Mouse (Mus musculus) kidney, embryonic 14.5 days (tissue): ENCODE measurements around the gene Aunip. TPM values are rescaled to one million over a fixed set of nuclear protein-coding genes. Genes with fewer than 3 reads are reported as not detected.

ENCODE experiments used
- ATAC-seq: fragments of 200-750 bp; cut with Nextera tagmentation; 2 replicates; pipeline ENCODE4 v1.8.0; 2017; ENCODE audit warnings: moderate number of reproducible peaks, mild to moderate bottlenecking, moderate TSS enrichment, moderate library complexity; ENCODE audit not compliant: low FRiP score, low TSS enrichment
- H3K27ac ChIP-seq: fragments of 300-500 bp; sonication (generic); 2 replicates; pipeline ENCODE4 v1.5.1; 2014; ENCODE audit warnings: low read depth, mild to moderate bottlenecking, low read length, moderate library complexity, mixed read lengths
- H3K27me3 ChIP-seq: fragments of 300-500 bp; sonication (generic); 2 replicates; pipeline ENCODE4 v1.6.1; 2014; ENCODE audit warnings: mild to moderate bottlenecking, low read length; ENCODE audit not compliant: control insufficient read depth, insufficient read depth
- H3K36me3 ChIP-seq: fragments of 300-500 bp; sonication (generic); 2 replicates; pipeline ENCODE4 v1.6.1; 2014; ENCODE audit warnings: low read length, mixed read lengths; ENCODE audit not compliant: control insufficient read depth, insufficient read depth
- H3K4me1 ChIP-seq: fragments of 300-500 bp; sonication (generic); 2 replicates; pipeline ENCODE4 v1.6.1; 2014; ENCODE audit warnings: low read length, mixed read lengths; ENCODE audit not compliant: control insufficient read depth, insufficient read depth
- H3K4me2 ChIP-seq: fragments of 300-500 bp; sonication (generic); replicated peaks from 2 replicates; pipeline ENCODE4 v1.6.1; 2014; ENCODE audit warnings: low read depth, mild to moderate bottlenecking, low read length
- H3K4me3 ChIP-seq: fragments of 300-500 bp; sonication (generic); 2 replicates; pipeline ENCODE4 v1.5.1; 2014; ENCODE audit warnings: mild to moderate bottlenecking, low read length
- H3K9ac ChIP-seq: fragments of 300-500 bp; sonication (generic); 2 replicates; pipeline ENCODE4 v1.6.1; 2014; ENCODE audit warnings: low read depth, mild to moderate bottlenecking, low read length, moderate library complexity
- H3K9me3 ChIP-seq: fragments of 300-500 bp; sonication (generic); 2 replicates; pipeline ENCODE4 v1.6.1; 2016; ENCODE audit warnings: low read length; ENCODE audit not compliant: control insufficient read depth
- WGBS: fragments of 180-500 bp; shearing (Covaris S2); extraction: QIAGEN DNeasy Blood & Tissue Kit; methylation state at CpG from one replicate; pipeline ENCODE4 v1.1.7; 2014; 5-methylcytosine and 5-hydroxymethylcytosine counted together
- microRNA-seq: library from miRNA; unstranded; fragments of <30 nt; microRNA quantifications from one replicate; pipeline ENCODE4, GENCODE M21; 2016
- polyA plus RNA-seq: library from polyadenylated mRNA; unstranded; fragments of >200 nt; fragmentation: Nextera tagmentation; extraction: Ambion mirVana; gene quantifications from 2 replicates; pipeline ENCODE4 v1.2.1, GENCODE M21; 2014

The Aunip gene
- polyA plus RNA-seq, 1 experiment from 2014 or later = 5.9 TPM

GRCm38 (mm10) chr4:134572449-134573300, 61.9 kb downstream of the Aunip start:
- Histone ChIP-seq H3K27ac (no peak overlapping the region), H3K27me3 (no peaks in the 10 kb centered on the region), H3K4me2 (no peak overlapping the region), H3K4me1 (no peaks in the 10 kb centered on the region), H3K36me3 (no peaks in the 10 kb centered on the region), H3K9ac (no peak overlapping the region), H3K9me3 (no peaks in the 10 kb centered on the region), H3K4me3 (no peak overlapping the region)
- ATAC-seq = no peak
- WGBS = 69% methylated on average over 24 of the region's 24 CpGs

Small RNA genes lying within 50 kb of the gene (microRNA-seq; reads per million reads assigned to microRNA genes)
- gene Gm23634 (1.1 reads per million), gene Mir6403 (not detected)

Other genes starting within 250 kb of the Aunip start
- 14.9 and 18.8 TPM in 2 replicates for gene Pdik1l, start 223.1 kb upstream of the Aunip start, polyA plus RNA-seq
- 0.88 and 1.4 TPM in 2 replicates for gene Trim63, start 195.9 kb upstream of the Aunip start, polyA plus RNA-seq
- gene Slc30a2, start 167.8 kb upstream of the Aunip start, polyA plus RNA-seq = 0.09 and 0.11 TPM in 2 replicates
- gene Extl1, start 127.1 kb upstream of the Aunip start, polyA plus RNA-seq = 0.20 and 0.23 TPM in 2 replicates
- 8.4 and 12.3 TPM in 2 replicates for gene Pafah2, start 114.7 kb upstream of the Aunip start, polyA plus RNA-seq
- 1,829 and 1,880 TPM in 2 replicates for gene Stmn1, start 42.7 kb upstream of the Aunip start, polyA plus RNA-seq
- 0.57 and 0.73 TPM in 2 replicates for gene Paqr7, start 14.3 kb upstream of the Aunip start, polyA plus RNA-seq
- gene Mtfr1l, start 24.4 kb downstream of the Aunip start, polyA plus RNA-seq = 114 and 130 TPM in 2 replicates
- gene Selenon, start 41.2 kb downstream of the Aunip start, polyA plus RNA-seq = 15.6 and 19.5 TPM in 2 replicates
- gene Man1c1, start 193.3 kb downstream of the Aunip start, polyA plus RNA-seq = 3.8 and 5.3 TPM in 2 replicates